16 mouse cellular contexts compared by ENCODE assay signal in the genomic region with DNA sequence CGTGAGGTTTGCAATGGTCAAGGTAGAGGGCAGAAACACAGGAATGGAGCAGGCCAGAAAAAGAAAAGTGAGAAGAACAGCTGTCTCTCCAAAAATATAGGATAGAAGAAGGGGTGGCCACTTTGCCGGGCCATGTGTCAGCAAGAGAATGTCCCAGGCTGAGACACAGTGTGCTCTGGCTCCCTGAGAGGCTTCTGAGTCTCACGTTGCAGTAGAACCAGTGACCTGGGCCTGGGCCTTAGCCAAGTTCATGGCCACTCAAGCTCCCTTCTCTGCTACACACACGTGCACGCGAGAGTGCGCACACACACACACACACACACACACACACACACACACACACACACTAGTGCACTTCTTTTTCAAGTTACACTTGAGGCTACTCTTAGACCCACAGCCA. TPM values are rescaled to one million over a fixed set of nuclear protein-coding genes. Genes with fewer than 3 reads are reported as not detected.
DNase-seq lines count a peak whose midpoint lies in the region; ATAC-seq lines count a peak whose summit lies in the region.
"Had no signal": no experiment of that assay in that cellular context is flagged by ENCODE, and none has a peak within 500 bp of the region (broad histone marks: within the 10 kb centered on the region; RNA-seq: fewer than 3 reads in every experiment).

No protein-coding gene starts in this region.

- H3K4me2 ChIP-seq in embryonic facial prominence, embryonic 14.5 days (ENCODE audit: low read depth, low read length), result no peak overlapping the region
- H3K4me2 ChIP-seq in heart, embryonic 15.5 days, result peak overlapping the region; percentile 29; the same call in 1 of the 2 replicates
- no peak overlapping the region for H3K4me2 ChIP-seq in embryonic facial prominence, embryonic 15.5 days (replicated peaks)
- H3K4me2 ChIP-seq in limb, embryonic 15.5 days, result no peak overlapping the region
- H3K4me2 ChIP-seq: hindbrain, embryonic 15.5 days; midbrain, embryonic 13.5 days had no signal

- no peak for DNase-seq in embryonic facial prominence, embryonic 14.5 days (ENCODE audit: low spot score)
- no peak for DNase-seq in embryonic facial prominence, embryonic 10.5 days (ENCODE audit: low spot score)
- DNase-seq in heart, postnatal 10 days, result no peak
- no peak for DNase-seq in left cerebral cortex, adult 18-20 months (ENCODE audit: low spot score in 2 of 2)
- no peak for DNase-seq in adrenal gland, adult (ENCODE audit: inconsistent age in 2 of 2, low spot score in 1 of 2)
- DNase-seq: cerebellum, postnatal 25 days had no signal

- peaks cover 16% of the 10 kb centered on the region for H3K4me1 ChIP-seq in embryonic facial prominence, embryonic 14.5 days (ENCODE audit: control insufficient read depth, insufficient read depth, low read length)
- peaks cover 4% of the 10 kb centered on the region; the same call in 1 of the 2 replicates for H3K4me1 ChIP-seq in embryonic facial prominence, embryonic 10.5 days
- peaks cover 45% of the 10 kb centered on the region for H3K4me1 ChIP-seq in heart, embryonic 15.5 days (replicated peaks)
- peaks cover 26% of the 10 kb centered on the region for H3K4me1 ChIP-seq in embryonic facial prominence, embryonic 15.5 days
- peaks cover 29% of the 10 kb centered on the region for H3K4me1 ChIP-seq in limb, embryonic 15.5 days
- H3K4me1 ChIP-seq: hindbrain, embryonic 15.5 days; midbrain, embryonic 13.5 days had no signal

- WGBS in embryonic facial prominence, embryonic 14.5 days, result 80% methylated on average over 7 of the region's 7 CpGs
- WGBS in embryonic facial prominence, embryonic 10.5 days, result 92% methylated on average over 7 of the region's 7 CpGs
- WGBS in heart, embryonic 15.5 days, result 52% methylated on average over 7 of the region's 7 CpGs
- WGBS in embryonic facial prominence, embryonic 15.5 days, result 86% methylated on average over 7 of the region's 7 CpGs
- WGBS in limb, embryonic 15.5 days, result 73% methylated on average over 7 of the region's 7 CpGs

- H3K36me3 ChIP-seq in embryonic facial prominence, embryonic 14.5 days (ENCODE audit: control insufficient read depth, insufficient read depth, low read length), result peaks cover 47% of the 10 kb centered on the region
- H3K36me3 ChIP-seq in embryonic facial prominence, embryonic 10.5 days (replicated peaks), result peaks cover 77% of the 10 kb centered on the region
- H3K36me3 ChIP-seq in heart, embryonic 15.5 days, result peaks cover 36% of the 10 kb centered on the region
- peaks cover 45% of the 10 kb centered on the region for H3K36me3 ChIP-seq in embryonic facial prominence, embryonic 15.5 days
- peaks cover 49% of the 10 kb centered on the region for H3K36me3 ChIP-seq in limb, embryonic 15.5 days

- H3K9me3 ChIP-seq in embryonic facial prominence, embryonic 14.5 days (ENCODE audit: control insufficient read depth, low read length), result no peaks in the 10 kb centered on the region
- H3K9me3 ChIP-seq in embryonic facial prominence, embryonic 10.5 days, result no peaks in the 10 kb centered on the region
- H3K9me3 ChIP-seq in heart, embryonic 15.5 days (replicated peaks), result no peaks in the 10 kb centered on the region
- no peaks in the 10 kb centered on the region for H3K9me3 ChIP-seq in embryonic facial prominence, embryonic 15.5 days (replicated peaks)
- H3K9me3 ChIP-seq in limb, embryonic 15.5 days, result no peaks in the 10 kb centered on the region
- H3K9me3 ChIP-seq: G1E; hindbrain, embryonic 15.5 days; midbrain, embryonic 13.5 days had no signal

- intact Hi-C loops in heart, postnatal 10 days (cut with DNase I), result no loop called here

- no peaks in the 10 kb centered on the region for H3K27me3 ChIP-seq in embryonic facial prominence, embryonic 14.5 days (replicated peaks; ENCODE audit: control insufficient read depth, insufficient read depth, low read length)
- H3K27me3 ChIP-seq in embryonic facial prominence, embryonic 10.5 days (replicated peaks; ENCODE audit: low read depth, poor library complexity, severe bottlenecking), result no peaks in the 10 kb centered on the region
- H3K27me3 ChIP-seq in heart, embryonic 15.5 days, result no peaks in the 10 kb centered on the region
- no peaks in the 10 kb centered on the region for H3K27me3 ChIP-seq in embryonic facial prominence, embryonic 15.5 days
- H3K27me3 ChIP-seq in limb, embryonic 15.5 days, result no peaks in the 10 kb centered on the region
- H3K27me3 ChIP-seq: hindbrain, embryonic 15.5 days; midbrain, embryonic 13.5 days had no signal

- peak overlapping the region; percentile 11; the same call in 1 of the 2 replicates for H3K27ac ChIP-seq in embryonic facial prominence, embryonic 14.5 days (replicated peaks; ENCODE audit: low read depth, low read length)
- H3K27ac ChIP-seq in embryonic facial prominence, embryonic 10.5 days (replicated peaks), result no peak overlapping the region
- H3K27ac ChIP-seq in heart, embryonic 15.5 days, result peak overlapping the region; percentile 90
- H3K27ac ChIP-seq in embryonic facial prominence, embryonic 15.5 days (replicated peaks), result peak overlapping the region; percentile 68
- H3K27ac ChIP-seq in limb, embryonic 15.5 days, result peak overlapping the region; percentile 54
- H3K27ac ChIP-seq: heart, adult 2 months; hindbrain, embryonic 15.5 days; liver, embryonic 14.5 days; midbrain, embryonic 13.5 days had no signal

- H3K9ac ChIP-seq in embryonic facial prominence, embryonic 14.5 days (ENCODE audit: low read depth, low read length), result no peak overlapping the region
- no peak overlapping the region for H3K9ac ChIP-seq in heart, embryonic 15.5 days
- H3K9ac ChIP-seq in embryonic facial prominence, embryonic 15.5 days, result no peak overlapping the region
- no peak overlapping the region for H3K9ac ChIP-seq in limb, embryonic 15.5 days
- H3K9ac ChIP-seq: hindbrain, embryonic 15.5 days; liver, embryonic 14.5 days; midbrain, embryonic 13.5 days had no signal

- no peak overlapping the region for H3K4me3 ChIP-seq in embryonic facial prominence, embryonic 14.5 days (ENCODE audit: low read depth, low read length)
- H3K4me3 ChIP-seq in embryonic facial prominence, embryonic 10.5 days, result no peak overlapping the region
- no peak overlapping the region for H3K4me3 ChIP-seq in heart, embryonic 15.5 days
- no peak overlapping the region for H3K4me3 ChIP-seq in embryonic facial prominence, embryonic 15.5 days (replicated peaks)
- no peak overlapping the region for H3K4me3 ChIP-seq in limb, embryonic 15.5 days
- H3K4me3 ChIP-seq: heart, adult 2 months; hindbrain, embryonic 15.5 days; midbrain, embryonic 13.5 days had no signal

- ATAC-seq in embryonic facial prominence, embryonic 14.5 days (ENCODE audit: low read depth), result peak; percentile 64; the same call in 1 of the 2 replicates
- peak; percentile 71 for ATAC-seq in heart, embryonic 15.5 days (replicated peaks; ENCODE audit: insufficient number of reproducible peaks, insufficient read depth, low FRiP score, low read depth)
- peak; percentile 31; the same call in 1 of the 2 replicates for ATAC-seq in embryonic facial prominence, embryonic 15.5 days (ENCODE audit: insufficient number of reproducible peaks, low FRiP score, low TSS enrichment, low read depth)
- no peak; the same call in 1 of the 2 replicates for ATAC-seq in limb, embryonic 15.5 days (ENCODE audit: insufficient number of reproducible peaks, low FRiP score, low TSS enrichment, low read depth)
- ATAC-seq: CD4-positive, CD25-positive, alpha-beta regulatory T cell, adult 4 months; intestine, postnatal 0 days; midbrain, embryonic 13.5 days had no signal

RNA-seq across cellular contexts. Expression of a gene that starts 48.0 kb away (rescaled TPM):
- polyA plus RNA-seq in embryonic facial prominence, embryonic 14.5 days (2014; fragmentation: Nextera tagmentation; extraction: Ambion mirVana), result 48.4 and 49.1 TPM in 2 replicates
- 23.1 and 27.4 TPM in 2 replicates for polyA plus RNA-seq in embryonic facial prominence, embryonic 10.5 days (2016; fragmentation: Nextera tagmentation; extraction: Ambion mirVana)
- polyA plus RNA-seq in heart, embryonic 15.5 days (2015; fragmentation: Nextera tagmentation; extraction: Ambion mirVana), result 16.1 and 19.6 TPM in 2 replicates
- 10 to 100 TPM; 62.2 to 65.4 TPM for total RNA-seq in heart, postnatal 10 days (2021)
- 34.2 and 38.9 TPM in 2 replicates for polyA plus RNA-seq in embryonic facial prominence, embryonic 15.5 days (2015; fragmentation: Nextera tagmentation; extraction: Ambion mirVana)
- 35.3 and 36.1 TPM in 2 replicates for polyA plus RNA-seq in limb, embryonic 15.5 days (2015; fragmentation: Nextera tagmentation; extraction: Ambion mirVana)
- total RNA-seq in left cerebral cortex, adult 18-20 months (2021), result 10 to 100 TPM; 18.3 to 19.8 TPM
